8 mouse cellular contexts compared by ENCODE assay signal in genomic region chr4:150745529-150746429, GRCm38 (mm10).
DNase-seq lines count a peak whose midpoint lies in the region; ATAC-seq lines count a peak whose summit lies in the region.

No protein-coding gene starts in this region.

- no peaks in the 10 kb centered on the region for H3K36me3 ChIP-seq in embryonic facial prominence, embryonic 12.5 days
- H3K36me3 ChIP-seq in hindbrain, embryonic 13.5 days = no peaks in the 10 kb centered on the region
- no peaks in the 10 kb centered on the region for H3K36me3 ChIP-seq in midbrain, embryonic 13.5 days

- H3K4me1 ChIP-seq in embryonic facial prominence, embryonic 12.5 days = peaks cover 27% of the 10 kb centered on the region
- peaks cover 22% of the 10 kb centered on the region for H3K4me1 ChIP-seq in hindbrain, embryonic 13.5 days (replicated peaks)
- H3K4me1 ChIP-seq in midbrain, embryonic 13.5 days (replicated peaks) = peaks cover 13% of the 10 kb centered on the region; the same call in 1 of the 2 replicates

- WGBS in embryonic facial prominence, embryonic 12.5 days = 36% methylated on average over 7 of the region's 7 CpGs
- 49% methylated on average over 7 of the region's 7 CpGs for WGBS in hindbrain, embryonic 13.5 days
- 69% methylated on average over 7 of the region's 7 CpGs for WGBS in midbrain, embryonic 13.5 days

- no peak overlapping the region for H3K4me2 ChIP-seq in embryonic facial prominence, embryonic 12.5 days (replicated peaks)
- no peak overlapping the region for H3K4me2 ChIP-seq in hindbrain, embryonic 13.5 days
- H3K4me2 ChIP-seq in midbrain, embryonic 13.5 days (replicated peaks) = no peak overlapping the region

- peak; percentile 23 for DNase-seq in cerebellum, adult 11 months
- peak; percentile 46 for DNase-seq in Muller cell, postnatal 12 days (ENCODE audit: inconsistent ontology term)
- DNase-seq in left cerebral cortex, postnatal 14 days (ENCODE audit: low spot score in 2 of 2) = peak; percentile 27 to 72
- DNase-seq in thymus, postnatal 25 days = peak; percentile 59

- H3K27ac ChIP-seq in embryonic facial prominence, embryonic 12.5 days = peak overlapping the region; percentile 58
- peak overlapping the region; percentile 72 for H3K27ac ChIP-seq in hindbrain, embryonic 13.5 days
- H3K27ac ChIP-seq in midbrain, embryonic 13.5 days = peak overlapping the region; percentile 57

- no peak for ATAC-seq in cerebellum, adult (ENCODE audit: insufficient number of reproducible peaks, low FRiP score, low TSS enrichment)
- ATAC-seq in embryonic facial prominence, embryonic 12.5 days (ENCODE audit: insufficient number of reproducible peaks, insufficient read depth, low FRiP score, low TSS enrichment) = no peak
- ATAC-seq in hindbrain, embryonic 13.5 days (ENCODE audit: low FRiP score) = peak; percentile 66; the same call in 1 of the 2 replicates
- peak; percentile 57; the same call in 1 of the 2 replicates for ATAC-seq in midbrain, embryonic 13.5 days

- intact Hi-C loops in left cerebral cortex, postnatal 14 days (cut with DNase I) = no loop called here

- no peak overlapping the region for H3K4me3 ChIP-seq in embryonic facial prominence, embryonic 12.5 days
- H3K4me3 ChIP-seq in hindbrain, embryonic 13.5 days = no peak overlapping the region
- H3K4me3 ChIP-seq in midbrain, embryonic 13.5 days (replicated peaks) = no peak overlapping the region

- no peaks in the 10 kb centered on the region for H3K27me3 ChIP-seq in embryonic facial prominence, embryonic 12.5 days
- H3K27me3 ChIP-seq in hindbrain, embryonic 13.5 days = no peaks in the 10 kb centered on the region
- H3K27me3 ChIP-seq in midbrain, embryonic 13.5 days = no peaks in the 10 kb centered on the region

- no peak overlapping the region for H3K9ac ChIP-seq in embryonic facial prominence, embryonic 12.5 days
- no peak overlapping the region for H3K9ac ChIP-seq in hindbrain, embryonic 13.5 days
- no peak overlapping the region for H3K9ac ChIP-seq in midbrain, embryonic 13.5 days (replicated peaks)

- no peaks in the 10 kb centered on the region for H3K9me3 ChIP-seq in embryonic facial prominence, embryonic 12.5 days
- H3K9me3 ChIP-seq in hindbrain, embryonic 13.5 days = no peaks in the 10 kb centered on the region
- no peaks in the 10 kb centered on the region for H3K9me3 ChIP-seq in midbrain, embryonic 13.5 days

Comparison
In these comparisons a context has a peak if more than half of its experiments do, and no peak if none do; other contexts are left out.
1. ATAC-seq: peak in hindbrain, embryonic 13.5 days (single experiment) and midbrain, embryonic 13.5 days (single experiment); none in cerebellum, adult (single experiment) and embryonic facial prominence, embryonic 12.5 days (single experiment).
2. Peak in every context shown above with its lines, with median percentiles within 50 percentile points of each other: DNase-seq and H3K27ac ChIP-seq.